Mouse (Mus musculus): ENCODE data around the gene Btbd35f14. TPM values are rescaled to one million over a fixed set of nuclear protein-coding genes. Genes with fewer than 3 reads are reported as not detected.
"Not testable (repeated sequence)": the region's sequence is repeated elsewhere in the genome, so short reads cannot be mapped to it uniquely, and the experiment has no call there.

Btbd35f14 gene
- polyA plus RNA-seq (2014; fragmentation: Nextera tagmentation; extraction: Ambion mirVana): not detected in 2 replicates

DNA sequence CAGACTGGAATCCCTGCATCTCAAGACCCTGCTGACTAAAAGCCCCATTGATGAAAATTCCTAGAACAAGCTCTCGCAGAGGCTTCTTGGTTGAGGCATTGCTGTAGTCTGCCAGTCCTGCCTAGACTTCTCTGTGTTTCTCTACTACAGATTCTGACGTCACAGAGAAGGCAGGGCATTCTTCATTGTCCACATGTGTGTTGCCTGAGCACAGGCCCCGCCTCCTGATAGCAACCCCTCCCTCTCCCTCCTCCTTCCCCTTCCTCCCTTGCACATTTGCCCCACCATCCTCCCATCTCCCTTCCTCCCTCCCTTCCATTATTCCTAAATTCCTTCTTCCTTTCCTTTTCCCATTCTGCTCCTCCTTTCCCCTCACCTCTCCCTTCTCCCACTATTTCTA, at the start of gene Btbd35f14:
TSS of gene Btbd35f14 (minus strand) at position 101 of the 400 bp plus-strand sequence.
- not testable (repeated sequence) for H3K4me2 ChIP-seq (ENCODE audit: low read depth, severe bottlenecking); H3K9me3 ChIP-seq (ENCODE audit: control insufficient read depth, low read length); H3K9ac ChIP-seq (ENCODE audit: low read length); H3K4me3 ChIP-seq (ENCODE audit: low read depth, low read length); H3K27ac ChIP-seq (replicated peaks; ENCODE audit: low read depth, low read length); H3K27me3 ChIP-seq (ENCODE audit: control insufficient read depth, insufficient read depth, low read length); DNase-seq (ENCODE audit: low spot score); ATAC-seq (ENCODE audit: insufficient number of reproducible peaks, low FRiP score, low TSS enrichment, low read depth); H3K36me3 ChIP-seq (ENCODE audit: control insufficient read depth, insufficient read depth, low read length); H3K4me1 ChIP-seq (ENCODE audit: control insufficient read depth, insufficient read depth, low read length)
- no CpG with 5 or more reads among the region's 3 CpGs for WGBS

DNA sequence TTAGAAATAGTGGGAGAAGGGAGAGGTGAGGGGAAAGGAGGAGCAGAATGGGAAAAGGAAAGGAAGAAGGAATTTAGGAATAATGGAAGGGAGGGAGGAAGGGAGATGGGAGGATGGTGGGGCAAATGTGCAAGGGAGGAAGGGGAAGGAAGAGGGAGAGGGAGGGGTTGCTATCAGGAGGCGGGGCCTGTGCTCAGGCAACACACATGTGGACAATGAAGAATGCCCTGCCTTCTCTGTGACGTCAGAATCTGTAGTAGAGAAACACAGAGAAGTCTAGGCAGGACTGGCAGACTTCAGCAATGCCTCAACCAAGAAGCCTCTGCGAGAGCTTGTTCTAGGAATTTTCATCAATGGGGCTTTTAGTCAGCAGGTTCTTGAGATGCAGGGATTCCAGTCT, 45.3 kb downstream of the Btbd35f14 start, which contains the start of gene Btbd35f13:
TSS of gene Btbd35f13 (plus strand) at position 301 of the 400 bp plus-strand sequence.
- not testable (repeated sequence) for H3K4me3 ChIP-seq (ENCODE audit: low read depth, low read length); H3K36me3 ChIP-seq (ENCODE audit: control insufficient read depth, insufficient read depth, low read length); H3K27me3 ChIP-seq (ENCODE audit: control insufficient read depth, insufficient read depth, low read length); DNase-seq (ENCODE audit: low spot score); H3K9me3 ChIP-seq (ENCODE audit: control insufficient read depth, low read length); H3K27ac ChIP-seq (replicated peaks; ENCODE audit: low read depth, low read length); H3K9ac ChIP-seq (ENCODE audit: low read length); ATAC-seq (ENCODE audit: insufficient number of reproducible peaks, low FRiP score, low TSS enrichment, low read depth); H3K4me1 ChIP-seq (ENCODE audit: control insufficient read depth, insufficient read depth, low read length); H3K4me2 ChIP-seq (ENCODE audit: low read depth, severe bottlenecking)
- 69% methylated on average over 2 of the region's 3 CpGs for WGBS

Other genes starting within 250 kb of the Btbd35f14 start
- not detected in 2 replicates for gene Btbd35f15, start 125.0 kb downstream of the Btbd35f14 start, polyA plus RNA-seq (2014; fragmentation: Nextera tagmentation; extraction: Ambion mirVana)
- not detected in 2 replicates for gene Btbd35f13, start 45.2 kb downstream of the Btbd35f14 start, polyA plus RNA-seq (2014; fragmentation: Nextera tagmentation; extraction: Ambion mirVana)

Data from limb, embryonic 11.5 days (tissue).